Mouse (Mus musculus) intestine, postnatal 0 days (tissue): ENCODE data around the gene Phgdh. TPM values are rescaled to one million over a fixed set of nuclear protein-coding genes. Genes with fewer than 3 reads are reported as not detected.
A peak's percentile ranks its signal among the peaks of the same experiment; 100 is the strongest.

Source experiments
- ATAC-seq: fragments of 200-750 bp; cut with Nextera tagmentation; 2 replicates; pipeline ENCODE4 v1.8.0; 2017; ENCODE audit warnings: mild to moderate bottlenecking, moderate TSS enrichment, moderate library complexity
- H3K27ac ChIP-seq: fragments of 300-500 bp; sonication (generic); 2 replicates; pipeline ENCODE4 v1.5.1; 2014; ENCODE audit warnings: mild to moderate bottlenecking, low read depth, low read length, moderate library complexity
- H3K27me3 ChIP-seq: fragments of 300-500 bp; sonication (generic); replicated peaks from 2 replicates; pipeline ENCODE4 v1.6.1; 2014; ENCODE audit warnings: low read length, mixed read lengths; ENCODE audit not compliant: control insufficient read depth, insufficient read depth
- H3K36me3 ChIP-seq: fragments of 300-500 bp; sonication (generic); 2 replicates; pipeline ENCODE4 v1.6.1; 2014; ENCODE audit warnings: mild to moderate bottlenecking, moderate library complexity; ENCODE audit not compliant: control insufficient read depth, insufficient read depth
- H3K4me1 ChIP-seq: fragments of 300-500 bp; sonication (generic); replicated peaks from 2 replicates; pipeline ENCODE4 v1.6.1; 2014; ENCODE audit warnings: antibody characterized with exemption, low read length, mixed read lengths; ENCODE audit not compliant: control insufficient read depth, insufficient read depth
- H3K4me2 ChIP-seq: fragments of 300-500 bp; sonication (generic); replicated peaks from 2 replicates; pipeline ENCODE4 v1.6.1; 2014; ENCODE audit warnings: low read depth, mild to moderate bottlenecking, moderate library complexity
- H3K4me3 ChIP-seq: fragments of 300-500 bp; sonication (generic); 2 replicates; pipeline ENCODE4 v1.5.1; 2014; ENCODE audit warnings: low read depth, low read length
- H3K9ac ChIP-seq: fragments of 300-500 bp; sonication (generic); 2 replicates; pipeline ENCODE4 v1.6.1; 2014; ENCODE audit warnings: mild to moderate bottlenecking, low read depth, low read length
- H3K9me3 ChIP-seq: fragments of 300-500 bp; sonication (generic); 2 replicates; pipeline ENCODE4 v1.6.1; 2016; ENCODE audit warnings: mixed run types; ENCODE audit not compliant: control insufficient read depth
- CTCF ChIP-seq: sonication (generic); IDR thresholded peaks from 2 replicates; pipeline ENCODE4 v1.5.1; 2016; ENCODE audit warnings: low read depth, mild to moderate bottlenecking, control low read depth, antibody characterized with exemption, moderate library complexity
- WGBS: fragments of 180-500 bp; shearing (Covaris S2); extraction: QIAGEN DNeasy Blood & Tissue Kit; methylation state at CpG from one replicate; pipeline ENCODE4 v1.1.7; 2014; 5-methylcytosine and 5-hydroxymethylcytosine counted together
- polyA plus RNA-seq: library from polyadenylated mRNA; unstranded; fragments of >200 nt; fragmentation: Nextera tagmentation; extraction: Ambion mirVana; gene quantifications from 2 replicates; pipeline ENCODE4 v1.2.1, GENCODE M21; 2015

Phgdh gene
- polyA plus RNA-seq, 1 experiment from 2014 or later: 89.9 TPM

DNA sequence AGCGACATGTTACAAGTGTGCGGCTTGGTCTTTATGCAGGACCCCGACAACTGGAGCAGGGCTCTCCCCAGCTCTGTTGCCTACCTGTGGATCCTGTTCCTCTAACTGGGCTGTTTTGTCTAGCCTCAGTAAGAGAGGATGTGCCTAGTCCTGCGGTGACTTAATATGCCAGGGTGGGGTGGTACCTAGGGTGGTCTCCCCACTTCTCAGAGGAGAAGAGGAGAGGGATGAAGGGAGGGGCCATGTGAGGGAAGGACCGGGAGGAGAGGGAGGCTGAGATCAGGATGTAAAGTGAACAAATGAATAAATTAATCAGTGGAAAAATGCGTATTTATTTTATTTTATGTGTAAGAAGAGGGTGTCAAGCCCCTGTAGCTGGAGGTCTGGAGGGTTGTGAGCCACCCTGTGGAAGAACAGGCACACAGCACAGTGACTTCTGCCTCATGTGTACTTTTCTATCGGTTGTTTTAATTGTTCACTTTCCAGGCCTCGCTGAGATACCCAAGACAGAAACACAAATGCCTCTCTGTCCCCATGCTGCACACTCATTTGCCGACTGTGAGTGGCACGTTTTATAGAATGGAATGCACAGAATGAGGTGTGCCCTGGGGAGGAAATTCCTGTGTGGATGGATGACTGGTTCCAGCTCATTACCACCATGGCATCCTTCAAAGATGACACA lies 15.7 kb upstream of the Phgdh start:
- H3K9me3 ChIP-seq: no peaks in the 10 kb centered on the region
- TF ChIP-seq CTCF: peak; percentile 24; the same call in 1 of the 2 replicates
- H3K4me1 ChIP-seq: no peaks in the 10 kb centered on the region
- no peak overlapping the region for H3K9ac ChIP-seq
- 55% methylated on average over 10 of the region's 10 CpGs for WGBS
- no peak for ATAC-seq
- no peak overlapping the region for H3K4me2 ChIP-seq
- no peak overlapping the region for H3K4me3 ChIP-seq
- H3K36me3 ChIP-seq: no peaks in the 10 kb centered on the region
- no peak overlapping the region for H3K27ac ChIP-seq
- H3K27me3 ChIP-seq: no peaks in the 10 kb centered on the region

DNA sequence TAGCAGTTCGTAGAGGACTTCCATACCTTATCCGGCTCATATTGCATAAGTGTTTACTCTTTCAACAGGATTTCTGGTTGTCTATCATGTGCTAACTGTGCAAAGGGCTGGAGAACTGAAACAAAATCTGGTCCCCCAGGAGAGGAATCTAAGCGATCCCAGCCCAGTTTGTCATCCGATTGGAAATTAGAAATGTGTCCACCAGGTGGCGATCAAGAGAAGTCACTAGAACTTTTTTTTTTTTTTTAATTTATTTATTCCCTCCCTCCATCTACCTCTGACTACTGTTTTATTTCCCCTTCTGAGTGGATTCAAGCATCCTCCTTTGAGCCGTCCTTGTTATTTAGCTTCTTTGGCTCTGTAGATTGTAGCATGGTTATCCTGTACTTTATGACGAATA lies 14.1 kb upstream of the Phgdh start:
- no peak overlapping the region for H3K27ac ChIP-seq
- ATAC-seq: no peak
- H3K4me2 ChIP-seq: no peak overlapping the region
- WGBS: 26% methylated on average over 7 of the region's 7 CpGs
- H3K27me3 ChIP-seq: no peaks in the 10 kb centered on the region
- no peaks in the 10 kb centered on the region for H3K36me3 ChIP-seq
- H3K9me3 ChIP-seq: no peaks in the 10 kb centered on the region
- TF ChIP-seq CTCF: peak; percentile 70
- H3K4me1 ChIP-seq: no peaks in the 10 kb centered on the region; the same call in 1 of the 2 replicates
- H3K4me3 ChIP-seq: no peak overlapping the region
- H3K9ac ChIP-seq: no peak overlapping the region

DNA sequence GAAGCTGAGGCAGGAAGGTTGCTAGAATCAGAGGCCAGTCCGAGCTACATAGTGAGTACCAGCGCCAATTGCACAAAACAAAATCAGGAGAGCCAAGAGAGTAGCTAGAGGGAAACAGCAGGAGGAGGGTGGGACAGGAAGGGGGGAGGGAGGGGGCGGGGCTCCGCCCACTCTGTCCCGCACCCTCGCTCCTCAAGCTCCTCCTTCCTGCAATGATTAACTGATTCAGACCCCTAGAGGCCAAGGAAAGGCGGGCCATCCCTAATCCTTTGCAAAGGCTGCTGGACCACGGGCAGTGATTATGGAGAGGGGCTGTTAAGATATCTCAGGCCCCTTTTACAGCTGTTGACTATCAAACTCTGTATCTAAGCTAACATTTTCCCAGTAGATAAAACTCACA lies 8.9 kb upstream of the Phgdh start:
- Histone ChIP-seq H3K4me3 (no peak overlapping the region), H3K4me1 (peaks cover 7% of the 10 kb centered on the region; the same call in 1 of the 2 replicates), H3K27me3 (no peaks in the 10 kb centered on the region), H3K9me3 (no peaks in the 10 kb centered on the region), H3K4me2 (peak overlapping the region; percentile 48), H3K27ac (no peak overlapping the region), H3K36me3 (no peaks in the 10 kb centered on the region), H3K9ac (no peak overlapping the region)
- ATAC-seq: no peak
- peak; percentile 24 for TF ChIP-seq CTCF
- WGBS: 13% methylated on average over 8 of the region's 8 CpGs

GRCm38 (mm10) chr3:98348106-98348505 lies 8.3 kb upstream of the Phgdh start:
- Histone ChIP-seq H3K4me2 (peak overlapping the region; percentile 48), H3K27me3 (no peaks in the 10 kb centered on the region), H3K9ac (no peak overlapping the region), H3K4me3 (no peak overlapping the region), H3K9me3 (no peaks in the 10 kb centered on the region), H3K27ac (no peak overlapping the region), H3K4me1 (peaks cover 7% of the 10 kb centered on the region; the same call in 1 of the 2 replicates), H3K36me3 (no peaks in the 10 kb centered on the region)
- 49% methylated on average over 6 of the region's 6 CpGs for WGBS
- no peak for TF ChIP-seq CTCF
- ATAC-seq: peak; percentile 55

- no peak for ATAC-seq
- no peak overlapping the region for H3K27ac ChIP-seq
- TF ChIP-seq CTCF: no peak
- H3K36me3 ChIP-seq: no peaks in the 10 kb centered on the region
- H3K4me3 ChIP-seq: no peak overlapping the region
- no peaks in the 10 kb centered on the region for H3K27me3 ChIP-seq
- 74% methylated on average over 3 of the region's 3 CpGs for WGBS
- no peak overlapping the region for H3K9ac ChIP-seq
- no peak overlapping the region for H3K4me2 ChIP-seq
- peaks cover 6% of the 10 kb centered on the region; the same call in 1 of the 2 replicates for H3K4me1 ChIP-seq
- H3K9me3 ChIP-seq: no peaks in the 10 kb centered on the region
Measured at GRCm38 (mm10) chr3:98343235-98343634, 3.4 kb upstream of the Phgdh start.

DNA sequence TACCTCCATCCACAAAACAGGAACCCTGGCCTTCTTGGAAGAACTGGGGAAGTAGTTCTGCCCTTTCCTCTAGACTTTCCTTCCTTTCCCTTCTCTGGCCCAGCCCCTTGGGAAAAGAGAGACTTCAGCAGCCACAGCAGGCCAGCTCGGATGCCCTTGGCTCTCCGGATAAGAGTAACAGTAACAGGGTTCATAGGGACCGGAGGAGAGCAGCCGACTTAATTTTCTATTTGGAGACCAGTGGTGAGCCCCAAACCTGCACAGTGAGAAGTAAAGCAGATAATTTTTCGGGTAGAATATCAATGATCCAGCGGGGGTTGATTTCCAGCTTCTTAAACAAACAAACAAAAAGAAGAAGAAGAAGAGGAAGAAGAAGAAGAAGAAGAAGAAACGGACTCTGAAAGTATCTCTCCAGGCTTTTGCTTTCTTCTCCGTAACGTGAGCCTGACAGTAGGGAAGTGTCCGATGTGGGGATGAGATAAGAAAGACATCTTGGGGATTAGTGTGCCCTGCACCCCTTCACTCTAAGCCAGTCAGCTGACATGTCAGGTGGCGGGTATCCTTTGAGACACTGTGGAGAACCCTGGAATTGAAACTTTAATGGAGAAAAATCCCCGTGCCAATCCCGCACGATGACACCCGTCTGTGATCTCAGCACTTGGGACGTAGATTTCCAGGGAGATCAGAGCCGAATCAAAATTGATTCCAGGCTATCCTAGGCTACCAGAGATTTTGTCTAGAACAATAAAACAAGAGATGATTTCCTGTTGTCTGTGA lies 1.2 kb upstream of the Phgdh start:
- H3K27ac ChIP-seq: no peak overlapping the region
- ATAC-seq: no peak
- no peak for TF ChIP-seq CTCF
- H3K4me3 ChIP-seq: no peak overlapping the region
- 88% methylated on average over 17 of the region's 17 CpGs for WGBS
- no peaks in the 10 kb centered on the region for H3K36me3 ChIP-seq
- H3K4me1 ChIP-seq: 0 out of 2 replicates have a peak, but pooled peaks cover 6% of the 10 kb centered on the region
- H3K9me3 ChIP-seq: no peaks in the 10 kb centered on the region
- H3K27me3 ChIP-seq: no peaks in the 10 kb centered on the region
- H3K9ac ChIP-seq: no peak overlapping the region
- no peak overlapping the region for H3K4me2 ChIP-seq
